Mouse (Mus musculus): ENCODE measurements at regions not wholly inside any gene's neighbourhood (a gene's known extent, or its start where the extent isn't known, plus 50 kb on each side); places are given as distances from the start of the nearest gene placed in this dataset.

GRCm38 (mm10) chr4:29034406-29034805 lies 221.5 kb downstream of the Epha7 start:
- no peak for DNase-seq (ENCODE audit: extremely low spot score in 1 of 2, low spot score in 1 of 2)

- DNase-seq (ENCODE audit: extremely low spot score in 1 of 2, low spot score in 1 of 2), result no peak
These were observed 227.1 kb downstream of the Epha7 start for GRCm38 (mm10) chr4:29039993-29040392.

GRCm38 (mm10) chr4:29068678-29069621 lies 256.0 kb downstream of the Epha7 start:
- no peak for DNase-seq (ENCODE audit: extremely low spot score in 1 of 2, low spot score in 1 of 2)

GRCm38 (mm10) chr4:29074204-29074603 lies 261.3 kb downstream of the Epha7 start:
- no peak for DNase-seq (ENCODE audit: extremely low spot score in 1 of 2, low spot score in 1 of 2)

GRCm38 (mm10) chr4:29074851-29075250 lies 261.9 kb downstream of the Epha7 start:
- DNase-seq (ENCODE audit: extremely low spot score in 1 of 2, low spot score in 1 of 2), result no peak

- no peak for DNase-seq (ENCODE audit: extremely low spot score in 1 of 2, low spot score in 1 of 2)
These were observed 263.8 kb downstream of the Epha7 start for GRCm38 (mm10) chr4:29076683-29077082.

GRCm38 (mm10) chr4:29078391-29078790 lies 265.5 kb downstream of the Epha7 start:
- DNase-seq (ENCODE audit: extremely low spot score in 1 of 2, low spot score in 1 of 2), result no peak

- no peak for DNase-seq (ENCODE audit: extremely low spot score in 1 of 2, low spot score in 1 of 2)
These were observed 270.8 kb downstream of the Epha7 start for GRCm38 (mm10) chr4:29083545-29084290.

GRCm38 (mm10) chr4:29090949-29091348 lies 278.0 kb downstream of the Epha7 start:
- no peak for DNase-seq (ENCODE audit: extremely low spot score in 1 of 2, low spot score in 1 of 2)

GRCm38 (mm10) chr4:29091495-29092211 lies 278.7 kb downstream of the Epha7 start:
- DNase-seq (ENCODE audit: extremely low spot score in 1 of 2, low spot score in 1 of 2), result no peak

GRCm38 (mm10) chr4:29102373-29102772 lies 289.4 kb downstream of the Epha7 start:
- no peak for DNase-seq (ENCODE audit: extremely low spot score in 1 of 2, low spot score in 1 of 2)

GRCm38 (mm10) chr4:29103414-29103813 lies 290.5 kb downstream of the Epha7 start:
- DNase-seq (ENCODE audit: extremely low spot score in 1 of 2, low spot score in 1 of 2), result no peak

GRCm38 (mm10) chr4:29112552-29112951 lies 299.6 kb downstream of the Epha7 start:
- DNase-seq (ENCODE audit: extremely low spot score in 1 of 2, low spot score in 1 of 2), result no peak

- DNase-seq (ENCODE audit: extremely low spot score in 1 of 2, low spot score in 1 of 2), result no peak
These were observed 304.1 kb downstream of the Epha7 start for GRCm38 (mm10) chr4:29117025-29117424.

GRCm38 (mm10) chr4:29117926-29118325 lies 305.0 kb downstream of the Epha7 start:
- DNase-seq (ENCODE audit: extremely low spot score in 1 of 2, low spot score in 1 of 2), result peak; percentile 17 to 34

GRCm38 (mm10) chr4:29118679-29119479 lies 305.9 kb downstream of the Epha7 start:
- DNase-seq (ENCODE audit: extremely low spot score in 1 of 2, low spot score in 1 of 2), result no peak

GRCm38 (mm10) chr4:29119480-29120153 lies 306.7 kb downstream of the Epha7 start:
- no peak for DNase-seq (ENCODE audit: extremely low spot score in 1 of 2, low spot score in 1 of 2)

GRCm38 (mm10) chr4:29123697-29124377 lies 310.9 kb downstream of the Epha7 start:
- DNase-seq (ENCODE audit: extremely low spot score in 1 of 2, low spot score in 1 of 2), result no peak

GRCm38 (mm10) chr4:29130485-29130884 lies 317.6 kb downstream of the Epha7 start:
- no peak for DNase-seq (ENCODE audit: extremely low spot score in 1 of 2, low spot score in 1 of 2)

Measured in layer of hippocampus, postnatal 25 days (tissue).